Mouse (Mus musculus): ENCODE results near the gene Dpp7.

DNA sequence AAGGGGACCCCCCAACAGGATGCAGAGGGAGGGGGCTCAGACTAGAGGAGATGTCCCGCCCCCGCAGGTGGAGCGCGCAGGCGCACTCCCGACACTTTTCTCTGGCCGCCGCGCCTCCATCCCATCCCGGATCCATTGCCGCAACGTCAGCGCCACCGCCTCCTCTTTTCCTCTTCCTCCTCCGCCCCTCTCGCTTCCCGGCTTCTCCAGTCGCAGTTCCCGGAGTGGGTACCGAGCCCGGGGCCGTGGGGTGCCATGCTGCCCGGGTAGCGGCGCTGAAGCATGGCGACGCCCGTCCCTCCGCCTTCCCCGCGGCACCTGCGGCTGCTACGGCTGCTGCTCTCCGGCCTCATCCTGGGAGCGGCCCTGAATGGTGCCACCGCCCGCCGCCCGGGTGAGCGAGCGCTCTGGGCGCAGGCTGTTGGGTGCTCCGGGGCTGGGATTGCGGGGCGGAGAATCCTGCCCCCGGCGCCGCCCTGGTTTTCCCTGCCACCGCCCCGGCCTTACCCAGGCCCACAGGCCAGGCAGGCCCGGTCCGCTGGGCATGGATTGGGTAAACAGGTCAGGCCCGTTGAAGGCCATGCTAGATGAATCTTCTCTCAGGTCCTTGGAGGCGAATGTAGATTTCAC is 46.9 kb upstream of the Dpp7 start:
- TF ChIP-seq POLR2A (IDR thresholded peaks at IDR 0.05; ENCODE audit: low read depth, low read length) (no peak; the same call in 1 of the 2 replicates), CTCF (IDR thresholded peaks at IDR 0.05; ENCODE audit: extremely low read depth, insufficient read length, insufficient replicate concordance, low read depth, low read length) (no peak)
